Mouse (Mus musculus) cerebellum, adult 2 months (tissue): ENCODE results near the gene Cdkn1c.

Experiments used
- CTCF ChIP-seq: fragments of 200-500 bp; IDR thresholded peaks from 2 replicates; pipeline ENCODE4 v1.5.1; 2011; ENCODE audit warnings: low read depth, mild to moderate bottlenecking, control low read depth, low read length, moderate library complexity, borderline replicate concordance; ENCODE audit not compliant: insufficient read depth
- POLR2A ChIP-seq: fragments of 200-500 bp; IDR thresholded peaks from 2 replicates; pipeline ENCODE4 v1.6.1; 2011; ENCODE audit warnings: low read length, control low read depth, borderline replicate concordance; ENCODE audit not compliant: insufficient read depth

- TF ChIP-seq CTCF, result no peak
- no peak for TF ChIP-seq POLR2A
These were observed 1.7 kb upstream of the Cdkn1c start for GRCm38 (mm10) chr7:143462516-143462915.
